Mouse (Mus musculus): Measurements from ENCODE around the gene Psen1. TPM values are rescaled to one million over a fixed set of nuclear protein-coding genes. Genes with fewer than 3 reads are reported as not detected.

Psen1 gene
- polyA plus RNA-seq, 1 experiment from 2014 or later = 20.4 TPM

- H3K4me2 ChIP-seq = no peak overlapping the region
- 81% methylated on average over 12 of the region's 12 CpGs for WGBS (ENCODE audit: insufficient replicate concordance)
- no peak overlapping the region for H3K4me3 ChIP-seq (replicated peaks)
- peaks cover 88% of the 10 kb centered on the region for H3K36me3 ChIP-seq (replicated peaks)
- H3K27ac ChIP-seq (replicated peaks) = no peak overlapping the region
- no peaks in the 10 kb centered on the region for H3K9me3 ChIP-seq (replicated peaks)
- H3K27me3 ChIP-seq = no peaks in the 10 kb centered on the region
- no peak overlapping the region for H3K9ac ChIP-seq
- no peaks in the 10 kb centered on the region for H3K4me1 ChIP-seq (replicated peaks)
- ATAC-seq (ENCODE audit: insufficient read depth) = no peak
These were observed 38.8 kb downstream of the Psen1 start for GRCm38 (mm10) chr12:83726510-83727308.

- 86% methylated on average over 5 of the region's 5 CpGs for WGBS (ENCODE audit: insufficient replicate concordance)
- Histone ChIP-seq H3K27ac (replicated peaks) (no peak overlapping the region), H3K4me2 (no peak overlapping the region), H3K9ac (no peak overlapping the region), H3K4me3 (replicated peaks) (no peak overlapping the region), H3K27me3 (no peaks in the 10 kb centered on the region), H3K4me1 (replicated peaks) (no peaks in the 10 kb centered on the region), H3K36me3 (replicated peaks) (peaks cover 81% of the 10 kb centered on the region), H3K9me3 (replicated peaks) (no peaks in the 10 kb centered on the region)
- no peak for ATAC-seq (ENCODE audit: insufficient read depth)
These were observed 44.3 kb downstream of the Psen1 start for GRCm38 (mm10) chr12:83732225-83732624.

DNA sequence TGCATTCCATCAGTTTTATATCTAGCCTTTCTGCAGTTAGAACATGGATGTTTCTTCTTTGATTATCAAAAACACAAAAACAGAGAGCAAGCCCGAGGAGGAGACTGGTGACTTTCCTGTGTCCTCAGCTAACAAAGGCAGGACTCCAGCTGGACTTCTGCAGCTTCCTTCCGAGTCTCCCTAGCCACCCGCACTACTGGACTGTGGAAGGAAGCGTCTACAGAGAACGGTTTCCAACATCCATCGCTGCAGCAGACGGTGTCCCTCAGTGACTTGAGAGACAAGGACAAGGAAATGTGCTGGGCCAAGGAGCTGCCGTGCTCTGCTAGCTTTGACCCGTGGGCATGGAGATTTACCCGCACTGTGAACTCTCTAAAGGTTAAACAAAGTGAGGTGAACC is 46.1 kb downstream of the Psen1 start:
- Histone ChIP-seq H3K4me3 (replicated peaks) (no peak overlapping the region), H3K9ac (no peak overlapping the region), H3K4me2 (no peak overlapping the region), H3K9me3 (replicated peaks) (no peaks in the 10 kb centered on the region), H3K27me3 (no peaks in the 10 kb centered on the region), H3K36me3 (replicated peaks) (peaks cover 63% of the 10 kb centered on the region), H3K4me1 (replicated peaks) (no peaks in the 10 kb centered on the region), H3K27ac (replicated peaks) (no peak overlapping the region)
- WGBS (ENCODE audit: insufficient replicate concordance) = 83% methylated on average over 10 of the region's 10 CpGs
- ATAC-seq (ENCODE audit: insufficient read depth) = no peak

DNA sequence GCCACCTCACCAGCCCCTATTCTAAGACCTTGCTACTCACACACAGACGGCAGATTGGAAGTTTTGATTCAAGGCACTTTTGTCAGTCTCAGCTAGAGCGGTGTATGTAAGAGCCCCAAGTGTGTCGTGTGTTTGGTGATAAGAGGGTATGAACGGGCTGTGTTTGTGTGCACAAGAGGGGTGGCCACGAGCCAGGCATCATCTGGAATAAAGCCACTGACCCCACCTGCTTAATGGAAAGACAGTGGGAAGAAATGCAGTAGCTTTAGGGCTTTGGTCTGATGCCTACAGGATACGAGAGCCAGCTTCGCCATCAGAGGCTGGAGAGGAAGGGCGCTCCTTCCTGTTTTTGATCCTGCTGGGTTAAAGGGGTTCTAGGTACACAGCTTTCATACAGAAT is 48.3 kb downstream of the Psen1 start:
- Histone ChIP-seq H3K9ac (no peak overlapping the region), H3K9me3 (replicated peaks) (no peaks in the 10 kb centered on the region), H3K27ac (replicated peaks) (no peak overlapping the region), H3K4me2 (no peak overlapping the region), H3K36me3 (replicated peaks) (peaks cover 42% of the 10 kb centered on the region), H3K27me3 (no peaks in the 10 kb centered on the region), H3K4me1 (replicated peaks) (no peaks in the 10 kb centered on the region), H3K4me3 (replicated peaks) (no peak overlapping the region)
- 67% methylated on average over 8 of the region's 8 CpGs for WGBS (ENCODE audit: insufficient replicate concordance)
- no peak for ATAC-seq (ENCODE audit: insufficient read depth)

- H3K27ac ChIP-seq (replicated peaks) = no peak overlapping the region
- no peaks in the 10 kb centered on the region for H3K9me3 ChIP-seq (replicated peaks)
- H3K9ac ChIP-seq = no peak overlapping the region
- no peaks in the 10 kb centered on the region for H3K4me1 ChIP-seq (replicated peaks)
- no peak overlapping the region for H3K4me2 ChIP-seq
- H3K36me3 ChIP-seq (replicated peaks) = peaks cover 20% of the 10 kb centered on the region
- no peaks in the 10 kb centered on the region for H3K27me3 ChIP-seq
- 83% methylated on average over 1 of the region's 1 CpGs for WGBS (ENCODE audit: insufficient replicate concordance)
- ATAC-seq (ENCODE audit: insufficient read depth) = no peak
- H3K4me3 ChIP-seq (replicated peaks) = no peak overlapping the region
These were observed 50.7 kb downstream of the Psen1 start for GRCm38 (mm10) chr12:83738651-83739050.

GRCm38 (mm10) chr12:83741722-83742121 is 53.8 kb downstream of the Psen1 start:
- Histone ChIP-seq H3K27ac (replicated peaks) (no peak overlapping the region), H3K9ac (no peak overlapping the region), H3K27me3 (no peaks in the 10 kb centered on the region), H3K9me3 (replicated peaks) (no peaks in the 10 kb centered on the region), H3K36me3 (replicated peaks) (no peaks in the 10 kb centered on the region), H3K4me3 (replicated peaks) (no peak overlapping the region), H3K4me2 (no peak overlapping the region), H3K4me1 (replicated peaks) (no peaks in the 10 kb centered on the region)
- WGBS (ENCODE audit: insufficient replicate concordance) = 58% methylated on average over 5 of the region's 5 CpGs
- ATAC-seq (ENCODE audit: insufficient read depth) = no peak

GRCm38 (mm10) chr12:83742834-83743233 is 54.9 kb downstream of the Psen1 start:
- Histone ChIP-seq H3K27ac (replicated peaks) (no peak overlapping the region), H3K9me3 (replicated peaks) (no peaks in the 10 kb centered on the region), H3K4me3 (replicated peaks) (no peak overlapping the region), H3K9ac (no peak overlapping the region), H3K27me3 (no peaks in the 10 kb centered on the region), H3K36me3 (replicated peaks) (no peaks in the 10 kb centered on the region), H3K4me1 (replicated peaks) (no peaks in the 10 kb centered on the region), H3K4me2 (no peak overlapping the region)
- no peak for ATAC-seq (ENCODE audit: insufficient read depth)
- WGBS (ENCODE audit: insufficient replicate concordance) = 56% methylated on average over 4 of the region's 4 CpGs

DNA sequence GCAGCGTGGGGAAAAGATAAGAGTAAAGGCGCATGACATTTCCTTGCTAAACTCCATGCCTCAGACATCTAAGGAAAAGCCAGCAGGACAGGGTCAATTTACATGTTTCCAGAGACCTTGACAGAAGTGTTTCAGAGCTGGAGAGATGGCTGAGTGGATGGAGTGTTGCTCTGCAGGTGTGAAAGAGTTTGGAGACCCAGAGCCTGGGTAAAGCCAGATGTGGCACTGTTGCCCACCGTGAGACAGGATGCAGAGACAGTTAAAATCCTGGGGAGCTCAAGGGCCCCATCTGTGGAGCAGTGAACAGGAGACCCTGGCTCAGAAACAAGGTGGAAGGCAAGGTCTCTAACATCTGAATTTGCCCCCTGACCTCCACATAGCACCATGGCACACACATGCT is 55.8 kb downstream of the Psen1 start:
- ATAC-seq (ENCODE audit: insufficient read depth) = no peak
- no peak overlapping the region for H3K4me2 ChIP-seq
- WGBS (ENCODE audit: insufficient replicate concordance) = 55% methylated on average over 3 of the region's 3 CpGs
- no peaks in the 10 kb centered on the region for H3K4me1 ChIP-seq (replicated peaks)
- no peak overlapping the region for H3K4me3 ChIP-seq (replicated peaks)
- H3K36me3 ChIP-seq (replicated peaks) = no peaks in the 10 kb centered on the region
- H3K27me3 ChIP-seq = no peaks in the 10 kb centered on the region
- H3K27ac ChIP-seq (replicated peaks) = no peak overlapping the region
- H3K9me3 ChIP-seq (replicated peaks) = no peaks in the 10 kb centered on the region
- H3K9ac ChIP-seq = no peak overlapping the region

DNA sequence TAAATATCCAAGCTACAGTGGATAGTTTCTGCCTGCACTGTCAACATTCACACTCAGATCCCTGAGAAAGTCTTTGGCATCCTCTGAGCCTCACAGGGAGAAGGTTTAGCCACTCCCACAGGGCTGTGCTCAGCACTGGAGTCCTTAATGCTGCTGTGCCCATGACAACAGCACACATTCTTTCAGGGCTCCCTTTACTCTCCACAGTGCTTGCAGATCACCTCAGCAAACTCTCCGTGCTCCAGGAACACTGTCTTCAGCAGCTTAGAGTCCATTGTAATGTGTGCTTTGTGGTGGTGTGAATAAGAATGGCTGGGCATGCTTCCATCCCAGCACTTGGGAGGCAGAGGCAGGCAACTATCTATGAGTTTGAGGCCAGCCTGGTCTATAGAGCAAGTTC is 61.2 kb downstream of the Psen1 start:
- H3K4me2 ChIP-seq = no peak overlapping the region
- no peak for ATAC-seq (ENCODE audit: insufficient read depth)
- H3K9me3 ChIP-seq (replicated peaks) = no peaks in the 10 kb centered on the region
- H3K4me1 ChIP-seq (replicated peaks) = no peaks in the 10 kb centered on the region; the same call in none of the 2 replicates
- H3K4me3 ChIP-seq (replicated peaks) = no peak overlapping the region
- no peak overlapping the region for H3K9ac ChIP-seq
- H3K36me3 ChIP-seq (replicated peaks) = no peaks in the 10 kb centered on the region
- H3K27me3 ChIP-seq = 0 out of 2 replicates have a peak, but pooled peaks cover 5% of the 10 kb centered on the region
- WGBS (ENCODE audit: insufficient replicate concordance) = 48% methylated on average over 1 of the region's 1 CpGs
- H3K27ac ChIP-seq (replicated peaks) = no peak overlapping the region

DNA sequence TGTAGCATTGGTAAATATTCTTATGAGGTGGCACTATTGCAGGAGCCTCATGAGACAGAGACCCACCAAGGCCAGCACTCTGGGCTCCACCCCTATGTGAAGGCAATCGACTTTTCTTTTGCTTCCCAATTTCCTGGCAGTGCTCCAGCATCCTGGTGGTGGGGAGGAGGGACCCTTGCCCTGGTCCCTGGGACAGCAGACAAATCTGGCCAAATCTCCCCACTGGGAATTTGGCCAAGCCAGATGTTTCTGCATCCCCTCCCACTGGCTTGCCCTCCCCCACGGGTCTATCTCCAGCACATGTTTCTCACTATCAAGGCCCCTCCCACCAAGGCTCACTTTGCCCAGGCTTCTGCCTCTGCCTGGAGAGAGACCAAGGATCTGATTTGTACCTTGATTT is 64.5 kb downstream of the Psen1 start:
- no peak overlapping the region for H3K9ac ChIP-seq
- no peak for ATAC-seq (ENCODE audit: insufficient read depth)
- H3K9me3 ChIP-seq (replicated peaks) = no peaks in the 10 kb centered on the region
- 0 out of 2 replicates have a peak, but pooled peaks cover 5% of the 10 kb centered on the region for H3K27me3 ChIP-seq
- 24% methylated on average over 2 of the region's 2 CpGs for WGBS (ENCODE audit: insufficient replicate concordance)
- H3K27ac ChIP-seq (replicated peaks) = no peak overlapping the region
- H3K4me2 ChIP-seq = no peak overlapping the region
- H3K4me1 ChIP-seq (replicated peaks) = no peaks in the 10 kb centered on the region; the same call in none of the 2 replicates
- no peak overlapping the region for H3K4me3 ChIP-seq (replicated peaks)
- no peaks in the 10 kb centered on the region for H3K36me3 ChIP-seq (replicated peaks)

DNA sequence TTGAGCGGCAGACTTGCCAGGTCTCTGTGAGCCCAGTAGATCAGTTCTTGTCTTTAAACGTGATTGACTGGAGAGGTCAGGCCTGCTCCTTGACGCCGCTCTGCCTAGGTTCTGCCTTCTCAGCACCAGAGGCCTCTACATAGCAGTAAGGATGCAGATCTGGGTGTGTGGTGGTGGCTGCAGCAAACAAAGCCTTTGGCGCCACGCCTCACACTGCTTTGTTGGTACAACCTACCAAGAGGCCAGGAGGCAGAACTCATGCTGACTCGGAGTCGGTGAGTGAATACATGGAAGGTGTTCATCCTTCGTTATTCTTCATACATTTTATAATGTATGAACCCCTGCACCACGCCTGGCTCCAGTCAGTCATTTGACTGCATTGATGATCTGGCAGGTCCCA is 70.8 kb downstream of the Psen1 start:
- no peak for ATAC-seq (ENCODE audit: insufficient read depth)
- Histone ChIP-seq H3K4me2 (no peak overlapping the region), H3K27ac (replicated peaks) (no peak overlapping the region), H3K4me1 (replicated peaks) (peaks cover 11% of the 10 kb centered on the region), H3K27me3 (peaks cover 34% of the 10 kb centered on the region), H3K4me3 (replicated peaks) (no peak overlapping the region), H3K9ac (no peak overlapping the region), H3K9me3 (replicated peaks) (no peaks in the 10 kb centered on the region), H3K36me3 (replicated peaks) (no peaks in the 10 kb centered on the region)
- 64% methylated on average over 10 of the region's 10 CpGs for WGBS (ENCODE audit: insufficient replicate concordance)

- H3K4me2 ChIP-seq = no peak overlapping the region
- H3K4me1 ChIP-seq (replicated peaks) = peaks cover 16% of the 10 kb centered on the region
- no peak for ATAC-seq (ENCODE audit: insufficient read depth)
- H3K9me3 ChIP-seq (replicated peaks) = no peaks in the 10 kb centered on the region
- WGBS (ENCODE audit: insufficient replicate concordance) = 62% methylated on average over 2 of the region's 2 CpGs
- H3K36me3 ChIP-seq (replicated peaks) = no peaks in the 10 kb centered on the region
- H3K9ac ChIP-seq = no peak overlapping the region
- H3K4me3 ChIP-seq (replicated peaks) = no peak overlapping the region
- H3K27ac ChIP-seq (replicated peaks) = no peak overlapping the region
- H3K27me3 ChIP-seq = peaks cover 49% of the 10 kb centered on the region
These were observed 72.2 kb downstream of the Psen1 start for GRCm38 (mm10) chr12:83760201-83760600.
